ENCODE assay signal across 18 mouse cellular contexts in genomic region chr13:95158986-95159385, GRCm38 (mm10).
A peak's percentile ranks its signal among the peaks of the same experiment; 100 is the strongest.
DNase-seq lines count a peak whose midpoint lies in the region; TF ChIP-seq lines count a peak whose summit lies in the region.
"Had no signal": no experiment of that assay in that cellular context is flagged by ENCODE, and none has a peak within 500 bp of the region (broad histone marks: within the 10 kb centered on the region; RNA-seq: fewer than 3 reads in every experiment).

No protein-coding gene starts in this region.

- H3K27ac ChIP-seq in layer of hippocampus, adult 2 months: peak overlapping the region; percentile 55
- H3K27ac ChIP-seq: embryonic facial prominence, embryonic 10.5 days; embryonic facial prominence, embryonic 12.5 days; forebrain, embryonic 13.5 days; forebrain, embryonic 15.5 days had no signal

- intact Hi-C loops in heart, postnatal 36 days (cut with DNase I): no loop called here

- DNase-seq in layer of hippocampus, adult 2 months (ENCODE audit: low spot score in 2 of 2): no peak
- DNase-seq in layer of hippocampus, postnatal 10 days (ENCODE audit: low spot score in 2 of 2): no peak
- DNase-seq in right cerebral cortex, adult 18-20 months: peak; percentile 38
- no peak for DNase-seq in right cerebral cortex, postnatal 25 days
- DNase-seq in brain, adult 2 months (ENCODE audit: low read depth, low spot score): peak; percentile 70
- DNase-seq in heart, postnatal 36 days: no peak
- DNase-seq: adrenal gland, adult 2 months; adrenal gland, postnatal 10 days; adrenal gland, postnatal 25 days; cerebellum, adult 11-12 months; cerebellum, adult 2 months; cerebellum, adult 9-10 months; cerebellum, postnatal 10 days; cerebellum, postnatal 25 days had no signal

- no peak for TF ChIP-seq CTCF in layer of hippocampus, adult 2 months (conservative IDR thresholded peaks at IDR 0.05)

- no peak overlapping the region for H3K4me3 ChIP-seq in layer of hippocampus, adult 2 months
- H3K4me3 ChIP-seq: embryonic facial prominence, embryonic 10.5 days; embryonic facial prominence, embryonic 12.5 days; forebrain, embryonic 13.5 days; forebrain, embryonic 15.5 days had no signal

Comparison
In these comparisons a context has a peak if more than half of its experiments do, and no peak if none do; other contexts are left out.
1. DNase-seq: peak in right cerebral cortex, adult 18-20 months (single experiment) and brain, adult 2 months (single experiment); none in layer of hippocampus, adult 2 months (0 of 2), layer of hippocampus, postnatal 10 days (0 of 2), right cerebral cortex, postnatal 25 days (single experiment) and heart, postnatal 36 days (0 of 2).